Comparison of ENCODE assay signal across 32 mouse cellular contexts in genomic region chr8:83426104-83426759, GRCm38 (mm10). TPM values are rescaled to one million over a fixed set of nuclear protein-coding genes. Genes with fewer than 3 reads are reported as not detected.
DNase-seq lines count a peak whose midpoint lies in the region; ATAC-seq and TF ChIP-seq lines count a peak whose summit lies in the region.
"Had no signal": no experiment of that assay in that cellular context is flagged by ENCODE, and none has a peak within 500 bp of the region (broad histone marks: within the 10 kb centered on the region; RNA-seq: fewer than 3 reads in every experiment).

No protein-coding gene starts in this region.

- H3K79me2 ChIP-seq in MEL (ENCODE audit: control insufficient read depth, insufficient read depth, low read length, poor library complexity) = no peaks in the 10 kb centered on the region

- ATAC-seq in heart, embryonic 12.5 days (ENCODE audit: insufficient number of reproducible peaks, low FRiP score) = no peak
- ATAC-seq in kidney, embryonic 14.5 days (ENCODE audit: low FRiP score, low TSS enrichment) = no peak
- no peak for ATAC-seq in erythroid progenitor cell, adult 5-6 weeks (replicated peaks; ENCODE audit: low FRiP score, poor library complexity, severe bottlenecking)
- ATAC-seq in erythroblast, adult 5-6 weeks (replicated peaks; ENCODE audit: low FRiP score, poor library complexity, severe bottlenecking) = no peak
- ATAC-seq: forebrain, embryonic 16.5 days; hindbrain, postnatal 0 days; intestine, embryonic 15.5 days; midbrain, embryonic 16.5 days had no signal

- no peak for TF ChIP-seq RAD21 in MEL (IDR thresholded peaks at IDR 0.05; ENCODE audit: low read depth, low read length)

- TF ChIP-seq EP300 in MEL (IDR thresholded peaks at IDR 0.05; ENCODE audit: low read depth in 1 of 2, low read length in 2 of 2) = 0 out of 4 replicates have a peak, but pooled peaks of 1 of the 2 experiments have one; percentile 25

- no peak for DNase-seq in heart, postnatal 36 days
- DNase-seq in kidney, adult 9 months = peak; percentile 33
- DNase-seq in 3T3-L1 (ENCODE audit: low read depth, low spot score) (peak; percentile 19), MEL (ENCODE audit: low read depth, low spot score) (peak; percentile 37)
- DNase-seq: adrenal gland, postnatal 14 days; cerebellum, adult 11 months; cerebellum, adult 9-11 months; embryo, embryonic 11 days; gastrocnemius, adult 2 months; gastrocnemius, postnatal 36 days; kidney, postnatal 4 days; layer of hippocampus, postnatal 36 days; left cerebral cortex, postnatal 4 days; right cerebral cortex, postnatal 4 days; thymus, adult 18-20 months; thymus, postnatal 25 days had no signal

- no peak overlapping the region for H3K4me3 ChIP-seq in heart, embryonic 12.5 days
- no peak overlapping the region for H3K4me3 ChIP-seq in kidney, embryonic 14.5 days (ENCODE audit: low read length)
- peak overlapping the region; percentile 22 to 50 for H3K4me3 ChIP-seq in MEL (ENCODE audit: control insufficient read depth in 1 of 2, insufficient read depth in 1 of 2, low read depth in 2 of 2, low read length in 2 of 2)
- H3K4me3 ChIP-seq: embryonic facial prominence, embryonic 12.5 days; gastrocnemius, adult 2 months; heart, embryonic 10.5 days; intestine, embryonic 15.5 days; kidney, embryonic 15.5 days had no signal

- H3K4me2 ChIP-seq in heart, embryonic 12.5 days = 0 out of 2 replicates have a peak overlapping the region, but pooled peaks have one; percentile 5
- no peak overlapping the region for H3K4me2 ChIP-seq in kidney, embryonic 14.5 days (replicated peaks; ENCODE audit: low read depth, low read length)
- H3K4me2 ChIP-seq: embryonic facial prominence, embryonic 12.5 days; intestine, embryonic 15.5 days; kidney, embryonic 15.5 days; lung, embryonic 14.5 days; midbrain, embryonic 11.5 days had no signal

- peaks cover 4% of the 10 kb centered on the region for H3K4me1 ChIP-seq in heart, embryonic 12.5 days (replicated peaks)
- H3K4me1 ChIP-seq in kidney, embryonic 14.5 days (ENCODE audit: control insufficient read depth, insufficient read depth, low read length) = no peaks in the 10 kb centered on the region
- peaks cover 16 to 33% of the 10 kb centered on the region in 2 experiments for H3K4me1 ChIP-seq in MEL (ENCODE audit: control insufficient read depth in 1 of 2, insufficient read depth in 2 of 2, low read length in 2 of 2)
- H3K4me1 ChIP-seq: embryonic facial prominence, embryonic 12.5 days; heart, embryonic 10.5 days; intestine, embryonic 15.5 days; kidney, embryonic 15.5 days had no signal

- TF ChIP-seq CTCF in MEL (IDR thresholded peaks at IDR 0.05 in 2 of 3, conservative IDR thresholded peaks at IDR 0.05 in 1 of 3; ENCODE audit: control insufficient read depth in 1 of 3, insufficient read depth in 1 of 3, low read depth in 2 of 3, low read length in 3 of 3, poor library complexity in 1 of 3, severe bottlenecking in 1 of 3) = no peak

- TF ChIP-seq POLR2A in MEL (IDR thresholded peaks at IDR 0.05; ENCODE audit: control insufficient read depth in 1 of 2, insufficient read depth in 1 of 2, low read depth in 1 of 2, low read length in 2 of 2, poor library complexity in 1 of 2) = no peak

- no peaks in the 10 kb centered on the region for H3K36me3 ChIP-seq in heart, embryonic 12.5 days
- H3K36me3 ChIP-seq in kidney, embryonic 14.5 days (ENCODE audit: control insufficient read depth, insufficient read depth, low read length) = no peaks in the 10 kb centered on the region
- peaks cover 0 to 20% of the 10 kb centered on the region in 2 experiments; a peak in 2 of 4 replicates for H3K36me3 ChIP-seq in MEL (ENCODE audit: control insufficient read depth in 1 of 2, insufficient read depth in 2 of 2, low read length in 2 of 2)
- H3K36me3 ChIP-seq: embryonic facial prominence, embryonic 12.5 days; heart, embryonic 10.5 days; intestine, embryonic 15.5 days; kidney, embryonic 15.5 days had no signal

- H3K27ac ChIP-seq in heart, embryonic 12.5 days (ENCODE audit: poor library complexity, severe bottlenecking) = no peak overlapping the region
- no peak overlapping the region for H3K27ac ChIP-seq in kidney, embryonic 14.5 days (ENCODE audit: low read depth, low read length)
- no peak overlapping the region for H3K27ac ChIP-seq in MEL (ENCODE audit: control insufficient read depth, low read depth, low read length)
- H3K27ac ChIP-seq: embryonic facial prominence, embryonic 12.5 days; gastrocnemius, adult 2 months; heart, embryonic 10.5 days; hindbrain, postnatal 0 days; intestine, embryonic 15.5 days; kidney, embryonic 15.5 days; stomach, postnatal 0 days had no signal

- WGBS in heart, embryonic 12.5 days = 46% methylated on average over 11 of the region's 11 CpGs
- 52% methylated on average over 11 of the region's 11 CpGs for WGBS in kidney, embryonic 14.5 days

- peaks cover 58% of the 10 kb centered on the region for H3K27me3 ChIP-seq in heart, embryonic 12.5 days (replicated peaks)
- no peaks in the 10 kb centered on the region for H3K27me3 ChIP-seq in kidney, embryonic 14.5 days (ENCODE audit: control insufficient read depth, insufficient read depth, low read length)
- no peaks in the 10 kb centered on the region for H3K27me3 ChIP-seq in MEL (ENCODE audit: control insufficient read depth in 1 of 2, insufficient read depth in 2 of 2, low read length in 2 of 2)
- H3K27me3 ChIP-seq: embryonic facial prominence, embryonic 12.5 days; intestine, embryonic 15.5 days; kidney, embryonic 15.5 days had no signal

- intact Hi-C loops in heart, postnatal 36 days (cut with DNase I) = no loop called here

- H3K9ac ChIP-seq in heart, embryonic 12.5 days = no peak overlapping the region
- no peak overlapping the region for H3K9ac ChIP-seq in kidney, embryonic 14.5 days (ENCODE audit: low read depth, low read length)
- H3K9ac ChIP-seq in MEL (ENCODE audit: control insufficient read depth, low read depth, low read length, poor library complexity, severe bottlenecking) = peak overlapping the region; percentile 19; the same call in 1 of the 2 replicates
- H3K9ac ChIP-seq: embryonic facial prominence, embryonic 12.5 days; intestine, embryonic 15.5 days; kidney, embryonic 15.5 days; lung, embryonic 14.5 days had no signal

- H3K9me3 ChIP-seq in heart, embryonic 12.5 days (replicated peaks) = no peaks in the 10 kb centered on the region
- H3K9me3 ChIP-seq in kidney, embryonic 14.5 days (ENCODE audit: control insufficient read depth, low read length) = no peaks in the 10 kb centered on the region
- H3K9me3 ChIP-seq in MEL (replicated peaks; ENCODE audit: insufficient read depth, low read length) = no peaks in the 10 kb centered on the region
- H3K9me3 ChIP-seq: embryonic facial prominence, embryonic 12.5 days; heart, embryonic 10.5 days; intestine, embryonic 15.5 days; kidney, embryonic 15.5 days had no signal

TF ChIP-seq in MEL, 35 proteins besides CTCF, POLR2A, EP300 and RAD21 (continues in another document):
- peak; percentile 71 for TF ChIP-seq USF1 (IDR thresholded peaks at IDR 0.05; ENCODE audit: low read depth, low read length)
- TF ChIP-seq TCF12 (IDR thresholded peaks at IDR 0.05; ENCODE audit: low read depth, low read length) = no peak
- TF ChIP-seq USF2 (IDR thresholded peaks at IDR 0.05; ENCODE audit: borderline replicate concordance in 1 of 2, insufficient read depth in 1 of 2, low read depth in 1 of 2, low read length in 2 of 2) = no peak
- no peak for TF ChIP-seq ZC3H11A (IDR thresholded peaks at IDR 0.05; ENCODE audit: low read depth, low read length)
- no peak for TF ChIP-seq KAT2A (conservative IDR thresholded peaks at IDR 0.05; ENCODE audit: low read depth, low read length)
- no peak for TF ChIP-seq UBTF (IDR thresholded peaks at IDR 0.05; ENCODE audit: borderline replicate concordance, insufficient read depth, low read depth, low read length)
- TF ChIP-seq CHD1 (IDR thresholded peaks at IDR 0.05; ENCODE audit: low read depth, low read length) = no peak
- TF ChIP-seq JUND (IDR thresholded peaks at IDR 0.05; ENCODE audit: low read depth, low read length) = no peak
- TF ChIP-seq GATA1 (IDR thresholded peaks at IDR 0.05; ENCODE audit: low read depth, low read length) = peak; percentile 34; the same call in 1 of the 2 replicates
- TF ChIP-seq MAZ (IDR thresholded peaks at IDR 0.05; ENCODE audit: low read depth, low read length) = no peak
- TF ChIP-seq POLR2AphosphoS5 (IDR thresholded peaks at IDR 0.05; ENCODE audit: borderline replicate concordance, low read depth, low read length) = no peak
- 0 out of 2 replicates have a peak, but pooled peaks have one; percentile 42 for TF ChIP-seq MYC (IDR thresholded peaks at IDR 0.05; ENCODE audit: low read depth, low read length)
- TF ChIP-seq BHLHE40 (IDR thresholded peaks at IDR 0.05; ENCODE audit: borderline replicate concordance, low read depth, low read length) = peak; percentile 84
- TF ChIP-seq SMC3 (IDR thresholded peaks at IDR 0.05; ENCODE audit: low read depth, low read length) = no peak

RNA-seq across cellular contexts. Expression of gene Scoc, which starts 32.0 kb away (rescaled TPM):
- polyA plus RNA-seq in heart, embryonic 12.5 days (2016; fragmentation: Nextera tagmentation; extraction: Ambion mirVana) = 95.3 and 98.0 TPM in 2 replicates
- total RNA-seq in heart, postnatal 36 days (2021) = 10 to 100 TPM; 47.0 to 50.4 TPM
- 117 and 132 TPM in 2 replicates for polyA plus RNA-seq in kidney, embryonic 14.5 days (2014; fragmentation: Nextera tagmentation; extraction: Ambion mirVana)
- 24.4 and 29.5 TPM in 2 replicates for total RNA-seq in MEL (2012; rRNA removed)
- polyA plus RNA-seq in MEL (2012; ENCODE audit: insufficient read depth in 1 of 2, insufficient read length in 2 of 2, low read depth in 1 of 2, low replicate concordance in 2 of 2, missing spikeins in 1 of 2) = 10 to 100 TPM in 1 of 2 experiments, not detected in 1; 14.7 TPM
- total RNA-seq in erythroid progenitor cell, adult 5-6 weeks (2015; ENCODE audit: low replicate concordance) = 136 and 184 TPM in 2 replicates
- total RNA-seq in erythroid progenitor cell, adult 5-6 weeks (2017; ENCODE audit: low replicate concordance) = 126 and 141 TPM in 2 replicates
- 40.9 and 47.0 TPM in 2 replicates for total RNA-seq in erythroblast, adult 5-6 weeks (2015; ENCODE audit: low replicate concordance)
- total RNA-seq in erythroblast, adult 5-6 weeks (2017; ENCODE audit: low replicate concordance) = 52.7 and 55.6 TPM in 2 replicates

RNA-seq across cellular contexts. Expression of gene Clgn, which starts 36.6 kb away (rescaled TPM):
- polyA plus RNA-seq in heart, embryonic 12.5 days (2016; fragmentation: Nextera tagmentation; extraction: Ambion mirVana) = 0.14 TPM in 1 of 2 replicates, not detected in the other
- total RNA-seq in heart, postnatal 36 days (2021) = not detected
- polyA plus RNA-seq in kidney, embryonic 14.5 days (2014; fragmentation: Nextera tagmentation; extraction: Ambion mirVana) = 0.04 and 0.20 TPM in 2 replicates
- total RNA-seq in MEL (2012; rRNA removed) = 0.04 TPM in 1 of 2 replicates, not detected in the other
- under 1 TPM in 1 of 2 experiments, not detected in 1; 0.06 TPM for polyA plus RNA-seq in MEL (2012; ENCODE audit: insufficient read depth in 1 of 2, insufficient read length in 2 of 2, low read depth in 1 of 2, low replicate concordance in 2 of 2, missing spikeins in 1 of 2)
- total RNA-seq in erythroid progenitor cell, adult 5-6 weeks (2015; ENCODE audit: low replicate concordance) = 5.8 and 8.0 TPM in 2 replicates
- 4.9 and 10.9 TPM in 2 replicates for total RNA-seq in erythroid progenitor cell, adult 5-6 weeks (2017; ENCODE audit: low replicate concordance)
- 0.63 and 0.77 TPM in 2 replicates for total RNA-seq in erythroblast, adult 5-6 weeks (2015; ENCODE audit: low replicate concordance)
- total RNA-seq in erythroblast, adult 5-6 weeks (2017; ENCODE audit: low replicate concordance) = 1.3 and 4.3 TPM in 2 replicates
- total RNA-seq: gastrocnemius, adult 2 months; gastrocnemius, postnatal 36 days; heart, postnatal 10 days; megakaryocyte, adult 5-6 weeks had no signal

Comparison
In these comparisons a context has a peak if more than half of its experiments do, and no peak if none do; other contexts are left out.
1. H3K4me3 ChIP-seq: peak in MEL (2 of 2); none in heart, embryonic 12.5 days (single experiment) and kidney, embryonic 14.5 days (single experiment).
2. DNase-seq: peak in kidney, adult 9 months (single experiment), 3T3-L1 (single experiment) and MEL (single experiment); none in heart, postnatal 36 days (0 of 2).